Mouse (Mus musculus): Measurements from ENCODE around the gene 1190002N15Rik. TPM values are rescaled to one million over a fixed set of nuclear protein-coding genes. Genes with fewer than 3 reads are reported as not detected.

The 1190002N15Rik gene
- polyA plus RNA-seq, 1 experiment from 2014 or later, result 23.7 TPM

- ATAC-seq (ENCODE audit: low FRiP score), result no peak
- no peak overlapping the region for H3K4me3 ChIP-seq (ENCODE audit: low read depth, low read length)
- H3K9ac ChIP-seq (ENCODE audit: low read depth, low read length), result no peak overlapping the region
- no peak for DNase-seq (ENCODE audit: low spot score)
- H3K4me1 ChIP-seq (replicated peaks; ENCODE audit: control insufficient read depth, insufficient read depth, low read length), result no peaks in the 10 kb centered on the region
- no peaks in the 10 kb centered on the region for H3K36me3 ChIP-seq (ENCODE audit: control insufficient read depth, insufficient read depth, low read length)
- H3K27me3 ChIP-seq (ENCODE audit: control insufficient read depth, insufficient read depth, low read length), result no peaks in the 10 kb centered on the region
- H3K27ac ChIP-seq (ENCODE audit: low read depth, low read length), result no peak overlapping the region
- no peaks in the 10 kb centered on the region for H3K9me3 ChIP-seq (ENCODE audit: control insufficient read depth, low read length)
- no peak overlapping the region for H3K4me2 ChIP-seq (replicated peaks; ENCODE audit: low read depth, low read length)
Observed at GRCm38 (mm10) chr9:94556249-94556648, 18.4 kb upstream of the 1190002N15Rik start.

- 75% methylated on average over 2 of the region's 2 CpGs for WGBS
- Histone ChIP-seq H3K36me3 (ENCODE audit: control insufficient read depth, insufficient read depth, low read length) (no peaks in the 10 kb centered on the region), H3K4me3 (ENCODE audit: low read depth, low read length) (no peak overlapping the region), H3K9me3 (ENCODE audit: control insufficient read depth, low read length) (no peaks in the 10 kb centered on the region), H3K4me2 (replicated peaks; ENCODE audit: low read depth, low read length) (no peak overlapping the region), H3K4me1 (replicated peaks; ENCODE audit: control insufficient read depth, insufficient read depth, low read length) (no peaks in the 10 kb centered on the region), H3K27me3 (ENCODE audit: control insufficient read depth, insufficient read depth, low read length) (no peaks in the 10 kb centered on the region), H3K27ac (ENCODE audit: low read depth, low read length) (no peak overlapping the region), H3K9ac (ENCODE audit: low read depth, low read length) (no peak overlapping the region)
- DNase-seq (ENCODE audit: low spot score) (no peak), ATAC-seq (ENCODE audit: low FRiP score) (no peak)
Observed at GRCm38 (mm10) chr9:94550493-94551095, 12.7 kb upstream of the 1190002N15Rik start.

DNA sequence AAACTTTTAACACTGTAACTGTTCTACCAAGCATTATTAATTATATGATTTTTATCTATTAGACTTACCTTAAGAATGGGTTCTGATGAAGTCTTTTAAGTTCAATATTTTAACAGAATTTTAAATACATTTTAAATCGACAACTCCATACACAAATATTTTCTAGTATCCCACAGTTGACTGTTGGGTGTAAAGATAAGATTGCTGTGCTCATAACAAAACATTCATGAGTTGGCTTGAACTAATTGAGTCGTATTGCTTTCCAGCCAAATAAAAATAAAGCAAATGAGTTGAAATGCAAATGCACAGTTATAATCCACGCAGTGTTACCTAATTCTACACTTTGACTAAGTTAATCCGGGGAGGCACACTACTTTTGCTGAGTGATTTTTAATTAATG, 6.0 kb upstream of the 1190002N15Rik start:
- WGBS, result 94% methylated on average over 4 of the region's 4 CpGs
- ATAC-seq (ENCODE audit: low FRiP score) (no peak), DNase-seq (ENCODE audit: low spot score) (no peak)
- no peak overlapping the region for H3K27ac ChIP-seq (ENCODE audit: low read depth, low read length)
- H3K4me3 ChIP-seq (ENCODE audit: low read depth, low read length), result no peak overlapping the region
- no peaks in the 10 kb centered on the region for H3K36me3 ChIP-seq (ENCODE audit: control insufficient read depth, insufficient read depth, low read length)
- H3K4me1 ChIP-seq (replicated peaks; ENCODE audit: control insufficient read depth, insufficient read depth, low read length), result no peaks in the 10 kb centered on the region
- no peaks in the 10 kb centered on the region for H3K9me3 ChIP-seq (ENCODE audit: control insufficient read depth, low read length)
- no peak overlapping the region for H3K9ac ChIP-seq (ENCODE audit: low read depth, low read length)
- H3K4me2 ChIP-seq (replicated peaks; ENCODE audit: low read depth, low read length), result no peak overlapping the region
- no peaks in the 10 kb centered on the region for H3K27me3 ChIP-seq (ENCODE audit: control insufficient read depth, insufficient read depth, low read length)

DNA sequence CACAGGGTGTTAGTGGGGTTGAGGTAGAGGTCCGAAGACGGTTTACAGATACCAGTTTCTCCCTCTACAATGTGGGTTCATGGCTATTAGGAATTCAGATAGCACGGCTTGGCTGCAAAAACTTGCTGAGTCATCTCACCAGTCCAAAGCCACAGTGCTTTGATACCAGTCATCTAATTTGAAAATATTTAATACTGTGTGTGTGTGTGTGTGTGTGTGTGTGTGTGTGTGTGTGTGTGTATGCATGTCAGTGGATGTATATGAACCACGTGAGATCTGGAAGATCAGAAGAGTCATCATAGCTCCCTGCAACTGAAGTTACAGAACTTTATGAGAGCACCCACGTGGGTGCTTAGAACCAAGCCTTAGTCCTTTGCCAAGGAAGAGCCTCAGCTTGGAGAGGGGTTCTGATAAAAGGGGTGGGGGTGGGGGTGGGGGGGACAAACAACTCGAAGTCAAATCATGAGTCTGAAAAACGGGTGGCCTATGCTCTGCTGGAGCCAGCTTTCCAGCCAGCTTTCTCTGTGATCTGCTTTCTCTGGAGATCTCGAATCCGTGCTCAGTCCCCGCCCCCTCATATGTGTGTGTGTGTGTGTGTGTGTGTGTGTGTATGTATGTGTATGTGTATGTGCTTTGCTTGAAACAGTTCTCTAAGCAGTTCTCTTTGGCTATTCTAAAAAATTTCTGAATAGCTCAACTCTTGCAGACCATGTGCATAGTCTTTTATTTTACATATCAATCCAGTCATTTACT, 2.6 kb upstream of the 1190002N15Rik start:
- no peak for ATAC-seq (ENCODE audit: low FRiP score)
- DNase-seq (ENCODE audit: low spot score), result no peak
- H3K9me3 ChIP-seq (ENCODE audit: control insufficient read depth, low read length), result no peaks in the 10 kb centered on the region
- H3K4me3 ChIP-seq (ENCODE audit: low read depth, low read length), result no peak overlapping the region
- no peak overlapping the region for H3K9ac ChIP-seq (ENCODE audit: low read depth, low read length)
- no peak overlapping the region for H3K4me2 ChIP-seq (replicated peaks; ENCODE audit: low read depth, low read length)
- H3K27me3 ChIP-seq (ENCODE audit: control insufficient read depth, insufficient read depth, low read length), result no peaks in the 10 kb centered on the region
- no peaks in the 10 kb centered on the region for H3K36me3 ChIP-seq (ENCODE audit: control insufficient read depth, insufficient read depth, low read length)
- 56% methylated on average over 10 of the region's 10 CpGs for WGBS
- no peaks in the 10 kb centered on the region for H3K4me1 ChIP-seq (replicated peaks; ENCODE audit: control insufficient read depth, insufficient read depth, low read length)
- no peak overlapping the region for H3K27ac ChIP-seq (ENCODE audit: low read depth, low read length)

DNA sequence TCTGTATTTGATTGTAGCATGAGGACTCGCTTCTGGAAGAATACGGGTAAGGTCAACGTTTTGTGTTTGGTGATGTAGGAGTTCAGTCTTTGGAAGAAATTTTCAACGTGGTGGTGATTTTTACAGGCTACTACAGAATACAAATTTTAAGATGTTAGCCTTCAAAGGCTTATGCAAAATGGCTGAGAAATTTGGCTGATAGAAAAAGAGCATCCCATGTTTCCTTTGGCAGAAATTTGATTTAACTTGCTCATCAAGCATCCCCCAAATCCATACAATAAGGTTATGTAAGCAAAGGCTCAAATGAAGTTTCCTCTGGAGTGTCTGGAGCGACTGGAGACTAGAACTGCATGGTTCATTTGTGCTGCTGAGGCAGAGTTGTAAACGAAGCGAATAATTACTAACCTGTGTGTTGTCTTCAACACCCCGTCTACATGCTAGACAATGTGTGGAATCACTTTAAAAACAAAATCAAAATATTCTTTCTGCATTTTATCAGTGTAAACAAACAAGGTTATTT, 1.5 kb upstream of the 1190002N15Rik start:
- H3K27me3 ChIP-seq (ENCODE audit: control insufficient read depth, insufficient read depth, low read length), result no peaks in the 10 kb centered on the region
- H3K36me3 ChIP-seq (ENCODE audit: control insufficient read depth, insufficient read depth, low read length), result no peaks in the 10 kb centered on the region
- ATAC-seq (ENCODE audit: low FRiP score) (no peak), DNase-seq (ENCODE audit: low spot score) (no peak)
- H3K27ac ChIP-seq (ENCODE audit: low read depth, low read length), result no peak overlapping the region
- H3K9ac ChIP-seq (ENCODE audit: low read depth, low read length), result peak overlapping the region; percentile 86; the same call in 1 of the 2 replicates
- H3K4me1 ChIP-seq (replicated peaks; ENCODE audit: control insufficient read depth, insufficient read depth, low read length), result 0 out of 2 replicates have a peak, but pooled peaks cover 2% of the 10 kb centered on the region
- H3K4me3 ChIP-seq (ENCODE audit: low read depth, low read length), result peak overlapping the region; percentile 74
- peak overlapping the region; percentile 55 for H3K4me2 ChIP-seq (replicated peaks; ENCODE audit: low read depth, low read length)
- 36% methylated on average over 8 of the region's 8 CpGs for WGBS
- H3K9me3 ChIP-seq (ENCODE audit: control insufficient read depth, low read length), result no peaks in the 10 kb centered on the region

DNA sequence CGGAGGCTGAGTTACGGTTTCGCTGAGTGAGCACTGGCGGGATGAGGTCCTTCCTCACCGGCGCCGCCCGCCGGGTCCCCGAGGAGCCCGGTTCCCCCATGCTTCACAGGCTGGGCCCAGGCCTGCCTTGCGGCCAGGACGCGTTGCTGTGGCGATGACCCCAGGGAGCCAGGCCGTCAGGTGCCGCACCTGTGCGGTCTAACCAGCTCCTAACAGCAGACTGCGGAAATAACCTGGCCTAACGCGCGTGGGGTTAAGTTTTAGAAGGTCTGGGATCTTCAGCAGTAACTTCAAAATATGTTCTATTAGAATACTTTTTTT, 902 bp upstream of the 1190002N15Rik start:
- H3K4me1 ChIP-seq (replicated peaks; ENCODE audit: control insufficient read depth, insufficient read depth, low read length), result 0 out of 2 replicates have a peak, but pooled peaks cover 2% of the 10 kb centered on the region
- H3K36me3 ChIP-seq (ENCODE audit: control insufficient read depth, insufficient read depth, low read length), result no peaks in the 10 kb centered on the region
- peak overlapping the region; percentile 74 for H3K4me3 ChIP-seq (ENCODE audit: low read depth, low read length)
- peak overlapping the region; percentile 55 for H3K4me2 ChIP-seq (replicated peaks; ENCODE audit: low read depth, low read length)
- H3K27ac ChIP-seq (ENCODE audit: low read depth, low read length), result peak overlapping the region; percentile 92
- H3K9ac ChIP-seq (ENCODE audit: low read depth, low read length), result peak overlapping the region; percentile 86
- peak; percentile 69 for ATAC-seq (ENCODE audit: low FRiP score)
- WGBS, result 0% methylated on average over 22 of the region's 22 CpGs
- H3K9me3 ChIP-seq (ENCODE audit: control insufficient read depth, low read length), result no peaks in the 10 kb centered on the region
- no peak for DNase-seq (ENCODE audit: low spot score)
- no peaks in the 10 kb centered on the region for H3K27me3 ChIP-seq (ENCODE audit: control insufficient read depth, insufficient read depth, low read length)

DNA sequence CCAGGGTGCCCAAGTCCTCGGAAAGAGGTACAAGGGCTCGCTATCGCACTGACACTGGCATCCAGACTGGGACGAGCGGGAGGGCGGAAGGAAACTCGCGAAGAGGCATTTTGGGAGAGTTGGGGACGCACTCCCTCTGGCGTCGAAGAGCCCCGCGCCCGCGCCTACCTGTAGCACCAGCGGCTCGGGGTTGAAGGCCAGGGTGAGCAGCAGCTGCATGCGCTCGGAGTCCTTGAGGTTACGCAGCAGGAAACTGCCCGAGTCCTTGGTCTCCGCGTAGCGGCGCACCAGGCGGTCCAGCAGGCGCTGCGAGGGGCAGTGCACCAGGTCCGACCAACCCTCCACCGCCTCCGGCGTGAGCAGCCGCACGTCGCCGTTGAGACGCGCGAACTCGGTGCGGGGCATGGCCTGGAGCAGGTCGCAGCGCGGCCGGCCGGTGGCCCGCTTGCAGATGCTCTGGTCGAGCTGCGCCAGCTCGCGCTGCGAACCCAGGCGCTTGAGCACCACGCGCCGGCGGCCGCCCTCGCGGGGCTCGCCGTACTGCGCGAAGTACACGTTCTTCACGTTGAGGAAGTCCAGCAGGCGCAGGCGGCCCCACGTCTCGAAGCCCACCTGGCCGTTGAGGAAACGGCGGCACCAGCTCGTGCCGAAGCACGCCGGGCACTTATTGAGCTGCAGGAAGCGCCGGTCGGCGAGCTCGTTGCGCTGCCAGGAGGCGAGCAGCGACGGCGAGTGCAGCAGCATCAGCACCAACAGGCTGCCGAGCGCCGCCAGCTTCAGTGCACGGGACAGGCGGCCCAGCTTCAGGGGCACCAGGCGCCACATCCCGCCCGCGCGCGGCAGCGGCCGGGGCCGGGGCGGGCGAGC, 597 bp downstream of the 1190002N15Rik start:
- Histone ChIP-seq H3K27ac (ENCODE audit: low read depth, low read length) (peak overlapping the region; percentile 92), H3K4me3 (ENCODE audit: low read depth, low read length) (peak overlapping the region; percentile 74), H3K4me1 (replicated peaks; ENCODE audit: control insufficient read depth, insufficient read depth, low read length) (0 out of 2 replicates have a peak, but pooled peaks cover 2% of the 10 kb centered on the region), H3K36me3 (ENCODE audit: control insufficient read depth, insufficient read depth, low read length) (no peaks in the 10 kb centered on the region), H3K4me2 (replicated peaks; ENCODE audit: low read depth, low read length) (peak overlapping the region; percentile 83), H3K9me3 (ENCODE audit: control insufficient read depth, low read length) (no peaks in the 10 kb centered on the region), H3K27me3 (ENCODE audit: control insufficient read depth, insufficient read depth, low read length) (no peaks in the 10 kb centered on the region), H3K9ac (ENCODE audit: low read depth, low read length) (peak overlapping the region; percentile 86)
- DNase-seq (ENCODE audit: low spot score), result peak; percentile 76
- under 1% methylated on average over 85 of the region's 103 CpGs for WGBS
- ATAC-seq (ENCODE audit: low FRiP score), result peak; percentile 65

DNA sequence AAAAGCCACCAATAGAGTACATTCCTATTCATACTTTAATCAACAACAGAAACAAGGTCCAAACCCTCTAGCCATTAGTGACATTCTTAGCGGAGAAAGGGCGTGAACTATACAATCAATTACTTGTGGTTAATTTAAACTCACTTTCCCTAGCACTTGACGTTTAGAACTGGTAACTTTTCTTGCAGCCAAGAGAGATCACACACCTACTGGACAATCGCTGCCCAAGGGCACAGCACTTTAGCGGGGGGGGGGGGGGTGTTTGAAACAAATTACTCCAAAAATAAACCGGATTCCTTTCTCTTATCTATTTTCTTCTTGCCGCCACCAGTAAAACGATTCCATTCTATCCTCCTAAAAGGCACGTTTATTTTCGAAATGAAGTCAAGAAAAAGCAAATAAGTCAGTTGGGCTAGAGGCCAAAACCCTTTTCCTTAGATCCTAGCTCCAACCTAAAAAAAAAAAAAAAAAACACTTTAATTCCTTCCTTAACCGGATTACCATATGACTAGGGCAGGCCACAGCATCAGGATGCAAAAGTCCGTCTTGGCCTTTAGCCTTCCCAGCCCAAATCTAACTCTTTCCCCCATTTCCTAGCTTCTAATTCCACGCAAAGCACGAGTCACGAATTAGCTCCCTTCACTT, 1.5 kb downstream of the 1190002N15Rik start:
- no peak for DNase-seq (ENCODE audit: low spot score)
- peak overlapping the region; percentile 83 for H3K4me2 ChIP-seq (replicated peaks; ENCODE audit: low read depth, low read length)
- ATAC-seq (ENCODE audit: low FRiP score), result no peak
- 0% methylated on average over 15 of the region's 15 CpGs for WGBS
- H3K4me1 ChIP-seq (replicated peaks; ENCODE audit: control insufficient read depth, insufficient read depth, low read length), result 0 out of 2 replicates have a peak, but pooled peaks cover 2% of the 10 kb centered on the region
- H3K27me3 ChIP-seq (ENCODE audit: control insufficient read depth, insufficient read depth, low read length), result no peaks in the 10 kb centered on the region
- no peaks in the 10 kb centered on the region for H3K36me3 ChIP-seq (ENCODE audit: control insufficient read depth, insufficient read depth, low read length)
- H3K27ac ChIP-seq (ENCODE audit: low read depth, low read length), result no peak overlapping the region
- H3K4me3 ChIP-seq (ENCODE audit: low read depth, low read length), result peak overlapping the region; percentile 74
- H3K9me3 ChIP-seq (ENCODE audit: control insufficient read depth, low read length), result no peaks in the 10 kb centered on the region
- H3K9ac ChIP-seq (ENCODE audit: low read depth, low read length), result peak overlapping the region; percentile 86
